ENCODE assay signal across 8 mouse cellular contexts in the genomic region with DNA sequence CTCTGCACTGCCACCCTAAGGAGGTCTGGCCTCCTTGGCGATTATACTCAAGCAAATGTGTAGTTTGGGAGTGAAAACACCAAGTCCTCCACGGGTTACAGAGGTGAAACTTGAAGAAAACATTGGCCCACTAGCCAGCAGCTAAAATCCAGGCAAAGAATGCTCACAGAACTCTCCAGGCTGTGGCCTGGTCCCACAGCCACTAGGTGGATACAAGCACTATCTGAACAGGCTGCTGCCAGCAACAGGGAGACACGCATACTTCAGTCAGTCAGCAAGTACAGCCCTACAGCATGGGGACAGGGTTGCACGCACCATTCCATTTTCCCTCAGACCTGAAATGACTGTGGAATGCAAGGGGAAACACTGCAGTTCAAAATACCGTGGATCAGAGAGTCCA. TPM values are rescaled to one million over a fixed set of nuclear protein-coding genes. Genes with fewer than 3 reads are reported as not detected.
A peak's percentile ranks its signal among the peaks of the same experiment; 100 is the strongest.
DNase-seq lines count a peak whose midpoint lies in the region; ATAC-seq lines count a peak whose summit lies in the region.
"Had no signal": no experiment of that assay in that cellular context is flagged by ENCODE, and none has a peak within 500 bp of the region (broad histone marks: within the 10 kb centered on the region; RNA-seq: fewer than 3 reads in every experiment).

No protein-coding gene starts in this region.

- peak; percentile 16 to 23 for DNase-seq in heart, postnatal 14 days
- no peak for DNase-seq in heart, adult 18-20 months
- DNase-seq in NIH3T3 (ENCODE audit: low read depth) = peak; percentile 56
- DNase-seq in urinary bladder, postnatal 14 days (ENCODE audit: low spot score) = no peak

- peaks cover 99% of the 10 kb centered on the region for H3K4me1 ChIP-seq in megakaryocyte, embryonic 14.5 days

- no peaks in the 10 kb centered on the region for H3K27me3 ChIP-seq in megakaryocyte, embryonic 14.5 days (replicated peaks)

- no peaks in the 10 kb centered on the region for H3K9me3 ChIP-seq in megakaryocyte, embryonic 14.5 days
- H3K9me3 ChIP-seq: midbrain, embryonic 10.5 days had no signal

- no peak for ATAC-seq in megakaryocyte, adult 5-6 weeks (ENCODE audit: poor library complexity, severe bottlenecking)
- peak; percentile 41; the same call in 1 of the 2 replicates for ATAC-seq in megakaryocyte progenitor cell, adult 5-6 weeks (replicated peaks; ENCODE audit: poor library complexity)

- intact Hi-C loops in heart, postnatal 14 days (cut with DNase I) = no loop called here

- peak overlapping the region; percentile 64 for H3K4me3 ChIP-seq in megakaryocyte, embryonic 14.5 days (replicated peaks)
- H3K4me3 ChIP-seq: midbrain, embryonic 10.5 days had no signal

- peaks cover 75% of the 10 kb centered on the region for H3K36me3 ChIP-seq in megakaryocyte, embryonic 14.5 days (replicated peaks; ENCODE audit: low read length)

RNA-seq across cellular contexts. Expression of a gene that starts 41.9 kb away (rescaled TPM):
- under 1 TPM; 0.29 to 0.31 TPM for total RNA-seq in heart, postnatal 14 days (2021)
- under 1 TPM; 0.13 to 0.42 TPM for total RNA-seq in heart, adult 18-20 months (2021)
- 0.57 TPM in 1 of 2 replicates, not detected in the other for polyA plus RNA-seq in megakaryocyte, embryonic 14.5 days (2012; ENCODE audit: insufficient read depth, low replicate concordance)
- total RNA-seq in megakaryocyte, adult 5-6 weeks (2015) = 0.57 TPM in 1 of 2 replicates, not detected in the other
- 0.08 and 0.18 TPM in 2 replicates for total RNA-seq in megakaryocyte, adult 5-6 weeks (2017)
- total RNA-seq in megakaryocyte progenitor cell, adult 5-6 weeks (2015) = 0.02 and 0.05 TPM in 2 replicates
- total RNA-seq in megakaryocyte progenitor cell, adult 5-6 weeks (2017) = 0.25 TPM in 1 of 2 replicates, not detected in the other

RNA-seq across cellular contexts. Expression of a gene that starts 42.2 kb away (rescaled TPM):
- 10 to 100 TPM; 15.7 to 16.0 TPM for total RNA-seq in heart, postnatal 14 days (2021)
- total RNA-seq in heart, adult 18-20 months (2021) = 10 to 100 TPM; 15.8 to 16.2 TPM
- polyA plus RNA-seq in megakaryocyte, embryonic 14.5 days (2012; ENCODE audit: insufficient read depth, low replicate concordance) = 37.5 and 60.1 TPM in 2 replicates
- 12.0 and 14.0 TPM in 2 replicates for total RNA-seq in megakaryocyte, adult 5-6 weeks (2015)
- 16.5 and 23.3 TPM in 2 replicates for total RNA-seq in megakaryocyte, adult 5-6 weeks (2017)
- 10.8 and 12.2 TPM in 2 replicates for total RNA-seq in megakaryocyte progenitor cell, adult 5-6 weeks (2015)
- total RNA-seq in megakaryocyte progenitor cell, adult 5-6 weeks (2017) = 20.6 and 21.5 TPM in 2 replicates

Comparison
In these comparisons a context has a peak if more than half of its experiments do, and no peak if none do; other contexts are left out.
1. DNase-seq: peak in heart, postnatal 14 days (2 of 2) and NIH3T3 (single experiment); none in heart, adult 18-20 months (0 of 2) and urinary bladder, postnatal 14 days (single experiment).